Mouse (Mus musculus): ENCODE results near the gene Rnf24. TPM values are rescaled to one million over a fixed set of nuclear protein-coding genes. Genes with fewer than 3 reads are reported as not detected.

The Rnf24 gene
- polyA plus RNA-seq, 1 experiment from 2014 or later: 3.0 TPM

GRCm38 (mm10) chr2:131371811-131372210 lies 19.1 kb upstream of the Rnf24 start:
- H3K9me3 ChIP-seq: no peaks in the 10 kb centered on the region
- H3K27ac ChIP-seq: no peak overlapping the region
- no peaks in the 10 kb centered on the region for H3K36me3 ChIP-seq
- no peak overlapping the region for H3K4me3 ChIP-seq (replicated peaks)
- H3K9ac ChIP-seq: no peak overlapping the region
- H3K4me2 ChIP-seq: no peak overlapping the region
- no peaks in the 10 kb centered on the region for H3K27me3 ChIP-seq (replicated peaks)
- no peak for ATAC-seq (ENCODE audit: insufficient read depth, low FRiP score, low read depth)
- no peaks in the 10 kb centered on the region for H3K4me1 ChIP-seq
- WGBS: 94% methylated on average over 4 of the region's 4 CpGs

- Histone ChIP-seq H3K27me3 (replicated peaks) (no peaks in the 10 kb centered on the region), H3K27ac (no peak overlapping the region), H3K4me2 (no peak overlapping the region), H3K4me3 (replicated peaks) (no peak overlapping the region), H3K36me3 (no peaks in the 10 kb centered on the region), H3K9ac (no peak overlapping the region), H3K4me1 (no peaks in the 10 kb centered on the region), H3K9me3 (no peaks in the 10 kb centered on the region)
- no peak for ATAC-seq (ENCODE audit: insufficient read depth, low FRiP score, low read depth)
- WGBS: 36% methylated on average over 3 of the region's 3 CpGs
Observed at GRCm38 (mm10) chr2:131370828-131371227, 18.1 kb upstream of the Rnf24 start.

GRCm38 (mm10) chr2:131364689-131365088 lies 12.0 kb upstream of the Rnf24 start:
- H3K4me3 ChIP-seq (replicated peaks): no peak overlapping the region
- H3K9ac ChIP-seq: no peak overlapping the region
- H3K4me1 ChIP-seq: no peaks in the 10 kb centered on the region
- no peaks in the 10 kb centered on the region for H3K27me3 ChIP-seq (replicated peaks)
- H3K4me2 ChIP-seq: no peak overlapping the region
- 77% methylated on average over 6 of the region's 6 CpGs for WGBS
- H3K27ac ChIP-seq: no peak overlapping the region
- H3K9me3 ChIP-seq: no peaks in the 10 kb centered on the region
- no peak for ATAC-seq (ENCODE audit: insufficient read depth, low FRiP score, low read depth)
- no peaks in the 10 kb centered on the region for H3K36me3 ChIP-seq

- Histone ChIP-seq H3K27me3 (replicated peaks) (no peaks in the 10 kb centered on the region), H3K4me1 (no peaks in the 10 kb centered on the region), H3K9ac (no peak overlapping the region), H3K36me3 (no peaks in the 10 kb centered on the region), H3K4me3 (replicated peaks) (no peak overlapping the region), H3K4me2 (no peak overlapping the region), H3K27ac (no peak overlapping the region), H3K9me3 (no peaks in the 10 kb centered on the region)
- ATAC-seq (ENCODE audit: insufficient read depth, low FRiP score, low read depth): no peak
Observed at GRCm38 (mm10) chr2:131358481-131358880, 5.8 kb upstream of the Rnf24 start.

- 48% methylated on average over 6 of the region's 6 CpGs for WGBS
- ATAC-seq (ENCODE audit: insufficient read depth, low FRiP score, low read depth): no peak
Observed at GRCm38 (mm10) chr2:131354049-131354448, 1.4 kb upstream of the Rnf24 start.

GRCm38 (mm10) chr2:131353564-131353915 lies 848 bp upstream of the Rnf24 start:
- no peak overlapping the region for H3K9ac ChIP-seq
- no peaks in the 10 kb centered on the region for H3K27me3 ChIP-seq (replicated peaks)
- H3K36me3 ChIP-seq: no peaks in the 10 kb centered on the region
- H3K4me2 ChIP-seq: peak overlapping the region; percentile 86
- no peak overlapping the region for H3K27ac ChIP-seq
- 21% methylated on average over 3 of the region's 3 CpGs for WGBS
- no peak for ATAC-seq (ENCODE audit: insufficient read depth, low FRiP score, low read depth)
- H3K4me3 ChIP-seq (replicated peaks): peak overlapping the region; percentile 92; the same call in 1 of the 2 replicates
- H3K4me1 ChIP-seq: peaks cover 3% of the 10 kb centered on the region; the same call in 1 of the 2 replicates
- no peaks in the 10 kb centered on the region for H3K9me3 ChIP-seq

More at GRCm38 (mm10) chr2:131354049-131354448, 1.4 kb upstream of the Rnf24 start:
- H3K9me3 ChIP-seq: no peaks in the 10 kb centered on the region
- H3K27me3 ChIP-seq (replicated peaks): no peaks in the 10 kb centered on the region
- no peaks in the 10 kb centered on the region for H3K36me3 ChIP-seq
- no peak overlapping the region for H3K27ac ChIP-seq
- H3K4me2 ChIP-seq: no peak overlapping the region
- H3K4me1 ChIP-seq: peaks cover 3% of the 10 kb centered on the region; the same call in 1 of the 2 replicates
- no peak overlapping the region for H3K9ac ChIP-seq
- no peak overlapping the region for H3K4me3 ChIP-seq (replicated peaks)

- peak; percentile 45 for ATAC-seq (ENCODE audit: insufficient read depth, low FRiP score, low read depth)
- peak overlapping the region; percentile 94 for H3K9ac ChIP-seq
- H3K27me3 ChIP-seq (replicated peaks): no peaks in the 10 kb centered on the region
- H3K9me3 ChIP-seq: no peaks in the 10 kb centered on the region
- H3K4me3 ChIP-seq (replicated peaks): peak overlapping the region; percentile 92
- peak overlapping the region; percentile 86 for H3K4me2 ChIP-seq
- peaks cover 3% of the 10 kb centered on the region; the same call in 1 of the 2 replicates for H3K4me1 ChIP-seq
- H3K36me3 ChIP-seq: no peaks in the 10 kb centered on the region
- peak overlapping the region; percentile 81 for H3K27ac ChIP-seq
- WGBS: under 1% methylated on average over 50 of the region's 51 CpGs
Observed at GRCm38 (mm10) chr2:131351968-131352746, 535 bp downstream of the Rnf24 start.

GRCm38 (mm10) chr2:131351471-131351870 lies 1.2 kb downstream of the Rnf24 start:
- Histone ChIP-seq H3K9me3 (no peaks in the 10 kb centered on the region), H3K4me2 (peak overlapping the region; percentile 86), H3K36me3 (no peaks in the 10 kb centered on the region), H3K4me1 (peaks cover 3% of the 10 kb centered on the region; the same call in 1 of the 2 replicates), H3K27me3 (replicated peaks) (no peaks in the 10 kb centered on the region), H3K4me3 (replicated peaks) (peak overlapping the region; percentile 92), H3K9ac (no peak overlapping the region; the same call in 1 of the 2 replicates), H3K27ac (no peak overlapping the region)
- 19% methylated on average over 10 of the region's 10 CpGs for WGBS
- ATAC-seq (ENCODE audit: insufficient read depth, low FRiP score, low read depth): no peak

GRCm38 (mm10) chr2:131350301-131350700 lies 2.4 kb downstream of the Rnf24 start:
- no peak overlapping the region for H3K27ac ChIP-seq
- H3K36me3 ChIP-seq: no peaks in the 10 kb centered on the region
- ATAC-seq (ENCODE audit: insufficient read depth, low FRiP score, low read depth): no peak
- no peaks in the 10 kb centered on the region for H3K27me3 ChIP-seq (replicated peaks)
- no peak overlapping the region for H3K4me2 ChIP-seq
- no peak overlapping the region for H3K9ac ChIP-seq
- H3K9me3 ChIP-seq: no peaks in the 10 kb centered on the region
- no peak overlapping the region for H3K4me3 ChIP-seq (replicated peaks)
- 87% methylated on average over 6 of the region's 6 CpGs for WGBS
- peaks cover 3% of the 10 kb centered on the region; the same call in 1 of the 2 replicates for H3K4me1 ChIP-seq

- ATAC-seq (ENCODE audit: insufficient read depth, low FRiP score, low read depth): no peak
- Histone ChIP-seq H3K4me1 (peaks cover 3% of the 10 kb centered on the region; the same call in 1 of the 2 replicates), H3K4me2 (no peak overlapping the region), H3K27ac (no peak overlapping the region), H3K27me3 (replicated peaks) (no peaks in the 10 kb centered on the region), H3K36me3 (no peaks in the 10 kb centered on the region), H3K4me3 (replicated peaks) (no peak overlapping the region), H3K9ac (no peak overlapping the region), H3K9me3 (no peaks in the 10 kb centered on the region)
- 58% methylated on average over 3 of the region's 3 CpGs for WGBS
Observed at GRCm38 (mm10) chr2:131345556-131345955, 7.1 kb downstream of the Rnf24 start.

GRCm38 (mm10) chr2:131344449-131344848 lies 8.2 kb downstream of the Rnf24 start:
- no peaks in the 10 kb centered on the region for H3K27me3 ChIP-seq (replicated peaks)
- no peaks in the 10 kb centered on the region for H3K36me3 ChIP-seq
- no peak for ATAC-seq (ENCODE audit: insufficient read depth, low FRiP score, low read depth)
- WGBS: 78% methylated on average over 3 of the region's 3 CpGs
- no peak overlapping the region for H3K4me2 ChIP-seq
- no peak overlapping the region for H3K9ac ChIP-seq
- H3K4me3 ChIP-seq (replicated peaks): no peak overlapping the region
- 0 out of 2 replicates have a peak, but pooled peaks cover under 1% of the 10 kb centered on the region for H3K4me1 ChIP-seq
- H3K27ac ChIP-seq: no peak overlapping the region
- no peaks in the 10 kb centered on the region for H3K9me3 ChIP-seq

GRCm38 (mm10) chr2:131337602-131338001 lies 15.1 kb downstream of the Rnf24 start:
- Histone ChIP-seq H3K4me2 (no peak overlapping the region), H3K27me3 (replicated peaks) (no peaks in the 10 kb centered on the region), H3K4me1 (no peaks in the 10 kb centered on the region), H3K4me3 (replicated peaks) (no peak overlapping the region), H3K36me3 (no peaks in the 10 kb centered on the region), H3K9me3 (no peaks in the 10 kb centered on the region), H3K9ac (no peak overlapping the region), H3K27ac (no peak overlapping the region)
- no peak for ATAC-seq (ENCODE audit: insufficient read depth, low FRiP score, low read depth)
- WGBS: 78% methylated on average over 6 of the region's 6 CpGs
